Mouse (Mus musculus): ENCODE results near the gene Matn4.

The Matn4 gene

GRCm38 (mm10) chr2:164414581-164414980, 9.6 kb upstream of the Matn4 start:
- no peak for DNase-seq (ENCODE audit: low spot score)

GRCm38 (mm10) chr2:164414167-164414566, 9.2 kb upstream of the Matn4 start:
- no peak for DNase-seq (ENCODE audit: low spot score)

- peak; percentile 27 for DNase-seq (ENCODE audit: low spot score)
Observed at GRCm38 (mm10) chr2:164407708-164408107, 2.7 kb upstream of the Matn4 start.

GRCm38 (mm10) chr2:164405519-164405918, 559 bp upstream of the Matn4 start:
- no peak for DNase-seq (ENCODE audit: low spot score)

DNA sequence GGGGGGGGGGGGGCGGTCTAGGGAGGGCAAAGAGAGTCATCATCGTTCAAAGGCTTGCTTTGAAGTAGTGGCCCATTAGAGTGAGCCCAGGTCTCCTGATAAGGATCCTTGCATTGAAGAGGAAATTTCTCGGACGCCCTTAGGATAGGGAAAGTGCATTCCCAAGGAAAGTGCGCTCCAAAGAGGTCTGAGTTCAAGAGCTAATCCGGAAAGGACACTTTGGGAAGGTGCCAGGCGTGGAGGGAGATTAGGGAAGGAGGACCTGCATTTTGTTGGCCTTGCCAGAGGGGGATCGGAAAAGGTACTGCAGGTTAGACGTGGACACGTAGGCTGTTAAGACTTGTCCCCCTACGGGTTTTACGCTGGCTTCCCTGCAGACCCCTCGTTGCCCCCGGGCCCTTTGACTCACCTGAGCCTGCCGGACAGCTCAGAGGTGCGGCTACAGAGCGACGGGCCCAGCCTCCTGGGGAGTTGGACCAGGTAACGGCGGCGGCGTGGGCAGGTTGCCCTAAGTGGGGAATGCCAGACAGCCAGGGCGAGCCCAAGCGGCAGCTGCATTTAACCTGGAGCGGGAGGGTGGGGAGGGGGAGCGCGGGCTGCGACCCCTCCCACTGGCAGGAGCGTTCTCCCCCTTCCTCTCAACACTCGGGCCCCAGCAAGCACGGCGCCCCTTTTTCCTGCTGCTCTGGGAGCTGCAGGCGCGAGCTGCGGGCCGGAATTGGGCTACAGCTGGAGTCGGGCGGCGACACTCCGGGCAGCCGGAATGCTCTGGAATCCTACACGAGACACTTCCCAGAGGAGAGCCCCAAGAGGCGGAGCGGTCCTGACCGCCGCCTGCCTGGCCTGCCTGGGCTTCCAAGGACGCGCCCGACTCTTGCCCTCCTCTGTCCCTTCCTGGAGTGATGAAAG, 624 bp downstream of the Matn4 start:
- no peak for DNase-seq (ENCODE audit: low spot score)

DNA sequence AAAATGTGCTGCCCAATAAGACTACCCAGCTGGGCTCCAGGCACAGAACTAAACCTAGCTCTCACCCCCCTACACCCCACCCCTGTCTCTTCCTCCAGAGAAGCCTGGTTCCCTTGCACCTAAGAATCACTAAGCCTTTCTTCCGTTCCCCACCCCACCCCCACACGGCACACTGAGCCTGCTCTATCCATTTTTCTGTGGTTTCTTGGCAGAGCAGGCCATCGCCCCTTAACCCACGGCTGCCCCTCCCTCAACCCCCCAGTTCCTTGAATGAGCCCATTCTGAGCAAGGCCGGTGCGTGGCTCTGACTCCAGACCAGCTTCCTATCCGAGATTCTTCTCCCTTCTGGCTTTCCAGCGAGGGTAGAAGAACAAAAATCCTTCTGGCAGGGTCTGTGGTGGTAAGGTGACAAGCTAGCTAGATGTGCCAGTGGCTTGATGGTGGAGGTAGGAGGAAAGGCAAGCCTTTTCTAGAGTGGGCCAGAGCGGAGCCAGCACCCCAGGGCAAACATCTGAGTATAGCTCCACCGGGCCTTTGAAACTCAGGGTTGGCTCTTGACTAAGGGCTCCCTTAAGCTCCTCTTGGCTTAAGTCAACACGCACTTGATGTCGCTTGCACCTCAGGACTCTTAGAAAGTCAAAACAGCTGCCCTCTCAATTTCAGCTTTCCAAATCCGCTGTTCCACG, 1.4 kb downstream of the Matn4 start:
- no peak for DNase-seq (ENCODE audit: low spot score)

DNA sequence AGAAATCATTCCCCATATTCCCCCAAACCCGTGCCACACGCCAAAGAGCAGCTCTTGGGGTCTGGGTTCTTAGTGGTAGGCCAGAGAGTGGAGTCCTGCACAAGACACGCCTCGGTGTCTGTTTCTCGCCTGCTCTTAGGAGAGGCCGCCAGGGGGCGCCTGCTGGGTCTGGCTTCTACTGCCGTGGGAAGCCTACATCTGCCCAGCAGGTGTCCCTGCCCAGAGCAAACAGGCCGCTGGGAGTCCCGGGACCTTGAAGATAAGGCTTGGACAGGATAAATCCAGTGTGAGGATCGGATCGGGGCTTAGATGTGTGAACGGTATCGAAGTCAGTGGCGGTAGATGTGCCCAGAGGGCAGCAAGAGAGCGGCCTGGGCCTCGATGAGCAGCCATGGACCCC, 2.1 kb downstream of the Matn4 start, which contains the start of gene Rbpjl:
Rbpjl (plus strand) TSS at position 236 of the 400 bp plus-strand sequence.
- DNase-seq (ENCODE audit: low spot score): peak; percentile 53

DNA sequence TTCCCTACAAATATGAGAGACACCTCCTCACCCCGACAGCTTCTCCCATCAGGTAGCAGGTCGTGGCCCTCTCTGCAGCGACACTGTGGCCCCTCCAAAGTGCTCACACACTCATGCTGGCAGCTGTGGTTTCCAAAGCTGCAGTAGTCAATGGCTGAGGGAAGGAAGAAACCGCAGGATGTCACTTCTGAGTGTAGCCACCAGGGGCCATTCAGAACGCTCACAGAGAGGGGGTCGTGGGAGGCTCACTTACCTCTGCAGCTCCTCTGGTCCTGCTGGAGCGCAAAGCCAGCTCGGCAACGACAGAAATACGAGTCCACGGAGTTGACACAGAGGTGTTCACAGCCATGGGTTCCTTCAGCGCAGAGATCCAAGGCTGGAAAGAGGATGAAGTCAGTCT, 8.0 kb downstream of the Matn4 start:
- DNase-seq (ENCODE audit: low spot score): no peak

DNA sequence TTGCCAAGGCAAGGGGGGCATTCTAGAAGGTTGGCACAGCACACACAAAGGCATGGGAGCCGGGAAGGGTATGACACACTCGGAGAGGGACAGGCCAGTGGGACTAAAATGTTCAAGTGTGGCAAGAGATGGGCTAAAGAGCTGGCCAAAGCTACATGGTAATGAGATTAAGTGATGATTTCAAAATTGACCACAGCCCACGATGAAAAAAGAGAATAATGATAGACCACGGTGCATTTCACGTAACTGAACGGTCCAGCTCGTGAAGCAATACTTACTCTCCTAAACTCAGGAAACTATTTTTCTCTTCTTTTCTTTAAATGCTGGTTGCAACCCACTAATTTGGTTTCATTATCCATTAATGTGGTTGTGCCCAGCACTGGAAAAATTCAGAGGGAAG, 8.9 kb downstream of the Matn4 start:
- no peak for DNase-seq (ENCODE audit: low spot score)

GRCm38 (mm10) chr2:164393126-164393525, 11.8 kb downstream of the Matn4 start:
- no peak for DNase-seq (ENCODE audit: low spot score)

GRCm38 (mm10) chr2:164389499-164389898, 15.5 kb downstream of the Matn4 start:
- peak; percentile 62 for DNase-seq (ENCODE audit: low spot score)

DNA sequence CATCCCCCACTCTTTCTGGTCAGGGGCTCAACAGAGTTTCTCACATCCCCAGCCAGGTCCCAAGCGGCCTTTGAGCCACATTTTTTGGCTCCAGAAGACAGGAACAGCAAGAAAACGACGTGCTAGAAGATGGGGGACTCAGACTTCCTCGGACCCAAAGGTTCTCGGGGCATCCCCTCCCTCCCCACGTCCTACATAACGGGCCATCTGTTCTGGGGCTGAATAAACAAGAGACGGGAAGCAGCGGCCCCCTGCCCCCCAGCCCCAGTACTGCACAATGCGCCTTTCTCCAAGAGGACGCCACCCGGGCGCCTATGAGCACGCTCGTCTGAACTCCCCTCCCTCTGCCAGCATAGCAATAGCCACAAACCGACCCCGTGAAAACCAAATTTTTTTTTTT, 15.9 kb downstream of the Matn4 start, which contains the start of gene Slpi:
Slpi (minus strand) TSS at position 76 of the 400 bp plus-strand sequence.
- no peak for DNase-seq (ENCODE audit: low spot score)

GRCm38 (mm10) chr2:164386953-164387352, 18.0 kb downstream of the Matn4 start:
- no peak for DNase-seq (ENCODE audit: low spot score)

- no peak for DNase-seq (ENCODE audit: low spot score)
Observed at GRCm38 (mm10) chr2:164385927-164386763, 18.8 kb downstream of the Matn4 start.

DNA sequence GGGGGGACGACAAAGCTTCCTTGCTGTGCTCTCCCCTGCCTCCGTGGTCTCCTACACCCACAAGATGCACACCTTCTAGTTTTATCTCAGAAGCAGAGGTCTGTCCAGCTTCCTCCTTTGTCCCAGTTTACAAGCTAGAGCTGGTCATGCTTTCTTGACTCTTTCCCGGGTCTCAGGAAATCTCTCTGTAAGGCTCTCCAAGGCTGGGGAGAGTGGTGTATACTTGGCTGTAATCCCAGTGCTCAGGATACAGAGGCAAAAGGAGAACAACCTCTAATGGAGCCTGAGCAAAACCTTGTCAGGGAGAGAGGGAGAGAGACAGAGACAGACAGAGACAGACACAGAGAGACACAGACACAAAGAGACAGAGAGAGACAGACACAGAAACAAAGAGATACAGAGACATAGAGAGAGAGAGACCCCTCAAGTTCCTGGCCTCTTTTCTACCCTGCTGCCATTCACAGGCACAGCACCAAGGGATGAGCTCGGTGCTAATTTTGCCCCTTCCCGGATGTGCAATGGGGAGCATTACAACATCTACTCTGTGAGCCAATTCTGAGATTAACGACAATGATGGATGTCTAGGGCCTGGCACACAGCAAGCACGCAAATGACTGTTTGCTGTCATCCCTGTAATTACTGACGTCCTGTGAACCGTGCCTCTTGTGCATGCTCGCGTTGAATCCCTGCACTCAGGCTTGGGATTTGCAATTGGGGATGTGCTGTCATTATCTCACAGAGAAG, 21.1 kb downstream of the Matn4 start:
- DNase-seq (ENCODE audit: low spot score): no peak

- no peak for DNase-seq (ENCODE audit: low spot score)
Observed at GRCm38 (mm10) chr2:164382971-164383370, 22.0 kb downstream of the Matn4 start.

DNA sequence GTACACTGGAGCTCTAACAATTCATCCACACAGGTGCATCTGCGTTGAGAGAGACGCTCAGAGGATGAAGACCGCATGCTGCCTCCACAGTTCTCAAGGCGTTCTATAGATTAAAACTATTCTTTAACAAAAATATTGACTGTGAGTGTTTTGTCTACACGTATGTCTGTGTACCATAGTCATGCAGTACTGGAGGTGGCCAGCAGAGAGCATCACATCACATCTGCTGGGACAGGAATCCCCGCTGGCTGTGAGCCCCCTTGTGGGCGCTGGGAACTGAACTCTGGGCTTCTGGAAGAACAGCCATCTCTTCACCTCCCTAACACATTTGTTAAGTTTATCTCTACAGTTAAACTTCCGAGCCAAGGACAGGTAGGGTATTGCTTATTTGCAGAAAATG, 23.2 kb downstream of the Matn4 start:
- no peak for DNase-seq (ENCODE audit: low spot score)

DNA sequence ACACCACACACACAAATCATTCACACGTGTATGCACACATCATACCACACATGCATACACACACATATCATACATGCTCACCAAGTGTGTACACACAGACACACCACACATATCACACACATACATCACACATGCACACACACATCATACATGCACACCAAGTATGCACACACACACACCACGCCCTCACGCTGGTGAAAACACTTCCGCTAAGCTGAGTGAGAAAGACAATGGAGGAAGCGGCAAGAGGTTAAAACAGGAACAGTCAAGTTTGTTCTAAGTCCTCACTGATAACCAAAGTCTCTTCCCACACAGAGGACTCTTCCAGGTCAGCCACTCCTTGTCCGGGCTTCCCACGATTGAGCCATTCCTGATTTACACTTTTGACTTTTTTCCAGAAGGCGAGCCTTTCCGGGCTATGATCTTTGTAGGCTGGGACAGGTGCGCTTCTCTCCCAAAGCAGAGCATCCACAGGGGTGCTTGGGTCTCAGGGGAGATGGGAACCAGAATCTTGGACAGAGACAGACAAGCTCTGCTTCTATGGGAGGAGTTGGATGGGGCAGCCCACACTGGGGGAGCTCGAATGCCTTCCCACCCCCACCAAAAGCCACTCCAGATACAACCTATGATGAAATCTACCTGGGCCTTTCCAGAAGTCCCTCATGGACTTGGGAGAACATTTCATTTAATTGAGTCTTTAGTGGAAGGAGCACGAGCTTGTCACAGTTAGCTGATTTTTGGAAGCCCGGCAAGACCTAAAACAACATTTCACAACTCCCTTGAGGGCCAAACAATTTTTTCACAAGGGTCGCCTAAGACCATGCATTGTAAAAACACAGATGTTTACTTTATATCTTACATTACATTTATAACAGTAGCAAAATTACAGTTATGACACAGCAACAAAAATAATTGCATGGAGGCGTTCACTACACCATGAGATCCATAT, 27.2 kb downstream of the Matn4 start:
- DNase-seq (ENCODE audit: low spot score): no peak

DNA sequence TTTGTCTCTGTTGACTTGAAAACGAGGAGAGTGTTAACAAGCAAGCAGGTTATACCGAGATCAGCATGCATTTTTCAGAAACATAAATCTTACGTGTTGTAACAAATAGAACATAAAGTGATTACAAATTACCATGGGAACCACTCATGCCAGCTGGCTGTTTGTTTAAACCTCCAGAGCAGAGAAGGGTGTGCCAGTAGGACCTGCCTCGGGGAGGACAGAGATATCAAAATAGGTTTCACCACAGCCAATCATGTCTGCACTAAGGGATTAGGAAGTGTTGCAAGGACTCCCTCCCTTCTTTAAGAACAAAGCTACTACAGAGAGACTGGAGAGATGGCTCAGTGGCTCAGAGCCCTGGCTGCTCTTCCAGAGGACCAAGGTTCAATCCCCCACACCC, 31.8 kb downstream of the Matn4 start:
- no peak for DNase-seq (ENCODE audit: low spot score)

- DNase-seq (ENCODE audit: low spot score): no peak
Observed at GRCm38 (mm10) chr2:164372408-164373053, 32.4 kb downstream of the Matn4 start.

Data from spleen, adult 12 weeks (tissue).